Mouse (Mus musculus) forebrain, postnatal 0 days (tissue): Measurements from ENCODE around the gene Tnc. TPM values are rescaled to one million over a fixed set of nuclear protein-coding genes. Genes with fewer than 3 reads are reported as not detected.

Source experiments
- ATAC-seq: fragments of 200-750 bp; cut with Nextera tagmentation; 2 replicates; pipeline ENCODE4 v1.8.0; 2017; ENCODE audit warnings: mild to moderate bottlenecking, moderate library complexity
- DNase-seq: peaks from one replicate; pipeline ENCODE4 v3.0.0-alpha.2; 2015
- H3K27ac ChIP-seq: fragments of 300-500 bp; sonication (generic); 2 replicates; pipeline ENCODE4 v1.5.1; 2014; ENCODE audit warnings: low read depth, mild to moderate bottlenecking, antibody characterized with exemption, low read length, moderate library complexity, mixed read lengths
- H3K27me3 ChIP-seq: fragments of 300-500 bp; sonication (generic); 2 replicates; pipeline ENCODE4 v1.6.1; 2014; ENCODE audit warnings: mild to moderate bottlenecking, low read length, mixed read lengths; ENCODE audit not compliant: insufficient read depth
- H3K36me3 ChIP-seq: fragments of 300-500 bp; sonication (generic); 2 replicates; pipeline ENCODE4 v1.6.1; 2014; ENCODE audit warnings: mild to moderate bottlenecking, moderate library complexity; ENCODE audit not compliant: insufficient read depth
- H3K4me1 ChIP-seq: fragments of 300-500 bp; sonication (generic); 2 replicates; pipeline ENCODE4 v1.6.1; 2014; ENCODE audit warnings: antibody characterized with exemption; ENCODE audit not compliant: insufficient read depth
- H3K4me2 ChIP-seq: fragments of 300-500 bp; sonication (generic); 2 replicates; pipeline ENCODE4 v1.6.1; 2014; ENCODE audit warnings: low read depth, mild to moderate bottlenecking, moderate library complexity
- H3K4me3 ChIP-seq: fragments of 300-500 bp; sonication (generic); 2 replicates; pipeline ENCODE4 v1.5.1; 2014; ENCODE audit warnings: low read depth, low read length, mixed read lengths
- H3K9ac ChIP-seq: fragments of 300-500 bp; sonication (generic); 2 replicates; pipeline ENCODE4 v1.6.1; 2014; ENCODE audit warnings: mild to moderate bottlenecking
- H3K9me3 ChIP-seq: fragments of 300-500 bp; sonication (generic); 2 replicates; pipeline ENCODE4 v1.6.1; 2016; ENCODE audit warnings: low read length
- CTCF ChIP-seq: sonication (generic); IDR thresholded peaks from 2 replicates; pipeline ENCODE4 v1.5.1; 2016; ENCODE audit warnings: antibody characterized with exemption, control low read depth, low read depth
- WGBS: fragments of 180-500 bp; shearing (Covaris S2); extraction: QIAGEN DNeasy Blood & Tissue Kit; methylation state at CpG from one replicate; pipeline ENCODE4 v1.1.7; 2014; 5-methylcytosine and 5-hydroxymethylcytosine counted together
- polyA plus RNA-seq: library from polyadenylated mRNA; unstranded; fragments of >200 nt; fragmentation: Nextera tagmentation; extraction: Ambion mirVana; gene quantifications from 2 replicates; pipeline ENCODE4 v1.2.1, GENCODE M21; 2015
- total RNA-seq: library from RNA; depleted of rRNA; stranded (reverse); fragments of >200 nt; gene quantifications from 2 replicates; pipeline ENCODE4 v1.2.3, GENCODE M21; 2014

Tnc gene
- total and polyA plus RNA-seq, 2 experiments from 2014 or later = 39.5 to 131 TPM

DNA sequence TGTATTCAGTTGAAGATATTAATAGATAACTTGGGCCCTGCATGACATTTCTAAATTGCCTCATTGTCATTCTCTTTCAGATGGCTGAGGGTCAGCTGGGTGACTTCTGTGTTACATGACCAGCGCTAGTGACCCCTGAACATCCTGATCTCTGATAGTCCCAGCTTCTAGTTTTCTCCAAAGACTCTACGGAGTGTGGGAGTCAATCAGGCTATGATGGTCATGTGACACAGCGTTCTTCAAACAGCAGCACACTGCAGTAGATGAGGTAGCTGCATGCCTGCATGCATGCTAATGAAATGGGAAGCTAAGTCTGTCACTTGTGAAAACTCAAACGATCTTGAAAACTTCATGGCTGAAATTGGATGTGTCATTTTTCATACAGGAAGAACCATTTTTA is 41.6 kb downstream of the Tnc start:
- Histone ChIP-seq H3K27ac (no peak overlapping the region), H3K4me1 (no peaks in the 10 kb centered on the region), H3K36me3 (no peaks in the 10 kb centered on the region), H3K4me2 (no peak overlapping the region), H3K4me3 (no peak overlapping the region), H3K9me3 (no peaks in the 10 kb centered on the region), H3K9ac (no peak overlapping the region), H3K27me3 (no peaks in the 10 kb centered on the region)
- no peak for TF ChIP-seq CTCF
- DNase-seq (no peak), ATAC-seq (peak; percentile 50; the same call in 1 of the 2 replicates)
- whole genome bisulfite sequencing = 73% methylated on average over 4 of the region's 4 CpGs

GRCm38 (mm10) chr4:64003677-64004076 is 43.1 kb downstream of the Tnc start:
- H3K9me3 ChIP-seq = no peaks in the 10 kb centered on the region
- no peaks in the 10 kb centered on the region for H3K27me3 ChIP-seq
- no peak overlapping the region for H3K9ac ChIP-seq
- no peaks in the 10 kb centered on the region for H3K36me3 ChIP-seq
- 18% methylated on average over 3 of the region's 3 CpGs for WGBS
- no peak overlapping the region for H3K4me2 ChIP-seq
- ATAC-seq (no peak), DNase-seq (no peak)
- no peak overlapping the region for H3K4me3 ChIP-seq
- no peaks in the 10 kb centered on the region for H3K4me1 ChIP-seq
- TF ChIP-seq CTCF = no peak
- H3K27ac ChIP-seq = no peak overlapping the region

DNA sequence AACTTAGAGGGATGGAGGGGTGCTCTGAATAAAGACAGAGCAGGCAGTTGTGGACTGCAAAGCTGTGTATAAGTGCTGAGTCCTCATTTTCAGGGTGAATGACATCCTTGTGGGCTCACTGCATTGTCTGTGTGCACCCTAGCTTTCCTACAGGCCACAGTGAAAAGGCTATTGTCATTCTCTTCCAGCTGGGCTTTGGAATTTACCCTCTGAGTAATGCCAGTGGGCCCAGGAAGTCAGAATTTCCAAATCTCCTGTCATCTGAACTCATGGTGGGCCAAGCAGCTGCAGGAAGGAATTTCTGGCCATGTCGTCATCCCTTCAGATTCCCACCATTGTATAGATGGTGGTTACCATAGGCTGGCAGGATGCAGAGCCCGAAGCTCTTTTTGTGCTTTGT is 44.6 kb downstream of the Tnc start:
- no peak overlapping the region for H3K4me3 ChIP-seq
- WGBS = 35% methylated on average over 2 of the region's 2 CpGs
- H3K27ac ChIP-seq = no peak overlapping the region
- no peak overlapping the region for H3K4me2 ChIP-seq
- H3K9ac ChIP-seq = no peak overlapping the region
- H3K9me3 ChIP-seq = no peaks in the 10 kb centered on the region
- no peaks in the 10 kb centered on the region for H3K27me3 ChIP-seq
- ATAC-seq (peak; percentile 23), DNase-seq (no peak)
- TF ChIP-seq CTCF = no peak
- no peaks in the 10 kb centered on the region for H3K4me1 ChIP-seq
- no peaks in the 10 kb centered on the region for H3K36me3 ChIP-seq

DNA sequence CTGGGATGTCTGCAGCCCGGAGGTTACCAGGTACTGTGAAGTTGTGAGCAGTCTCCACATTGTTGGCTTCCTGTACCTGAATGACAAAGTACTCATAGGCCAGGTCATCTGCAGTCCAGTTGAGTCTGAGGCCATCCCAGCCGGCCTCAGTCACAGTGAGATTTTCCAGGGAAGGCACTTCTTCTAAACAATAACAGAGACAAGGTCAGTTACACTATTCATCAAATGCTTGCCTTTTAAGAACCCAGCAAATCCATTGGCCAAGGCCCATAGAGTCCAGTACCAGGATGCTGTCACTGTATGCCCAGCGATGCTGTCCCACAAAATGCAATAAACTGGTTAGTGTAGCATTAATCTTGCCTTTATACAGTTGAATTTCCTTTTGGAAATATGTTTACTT is 46.0 kb downstream of the Tnc start:
- TF ChIP-seq CTCF = no peak
- no peaks in the 10 kb centered on the region for H3K9me3 ChIP-seq
- no peak overlapping the region for H3K9ac ChIP-seq
- no peak for DNase-seq
- no peaks in the 10 kb centered on the region for H3K4me1 ChIP-seq
- H3K27me3 ChIP-seq = no peaks in the 10 kb centered on the region
- no peak for ATAC-seq
- WGBS = 93% methylated on average over 3 of the region's 3 CpGs
- H3K4me2 ChIP-seq = no peak overlapping the region
- H3K27ac ChIP-seq = no peak overlapping the region
- H3K4me3 ChIP-seq = no peak overlapping the region
- no peaks in the 10 kb centered on the region for H3K36me3 ChIP-seq

GRCm38 (mm10) chr4:64000293-64000692 is 46.5 kb downstream of the Tnc start:
- 95% methylated on average over 4 of the region's 4 CpGs for whole genome bisulfite sequencing
- ATAC-seq = no peak
- Histone ChIP-seq H3K4me1 (no peaks in the 10 kb centered on the region), H3K9me3 (no peaks in the 10 kb centered on the region), H3K27ac (no peak overlapping the region), H3K27me3 (no peaks in the 10 kb centered on the region), H3K4me2 (no peak overlapping the region), H3K36me3 (no peaks in the 10 kb centered on the region), H3K9ac (no peak overlapping the region), H3K4me3 (no peak overlapping the region)
- no peak for TF ChIP-seq CTCF
- no peak for DNase-seq

GRCm38 (mm10) chr4:63993462-63994113 is 53.2 kb downstream of the Tnc start:
- Histone ChIP-seq H3K27ac (no peak overlapping the region), H3K27me3 (no peaks in the 10 kb centered on the region), H3K4me1 (no peaks in the 10 kb centered on the region), H3K4me2 (no peak overlapping the region), H3K4me3 (no peak overlapping the region), H3K9ac (no peak overlapping the region), H3K36me3 (no peaks in the 10 kb centered on the region), H3K9me3 (no peaks in the 10 kb centered on the region)
- DNase-seq = no peak
- TF ChIP-seq CTCF = no peak
- no peak for ATAC-seq
- WGBS = 50% methylated on average over 2 of the region's 2 CpGs

- no peak overlapping the region for H3K27ac ChIP-seq
- H3K4me1 ChIP-seq = no peaks in the 10 kb centered on the region
- DNase-seq = peak; percentile 39
- no peak overlapping the region for H3K9ac ChIP-seq
- H3K4me2 ChIP-seq = no peak overlapping the region
- H3K36me3 ChIP-seq = no peaks in the 10 kb centered on the region
- peak; percentile 71 for ATAC-seq
- 83% methylated on average over 1 of the region's 1 CpGs for WGBS
- TF ChIP-seq CTCF = no peak
- no peak overlapping the region for H3K4me3 ChIP-seq
- H3K27me3 ChIP-seq = no peaks in the 10 kb centered on the region
- H3K9me3 ChIP-seq = no peaks in the 10 kb centered on the region
These were observed 56.6 kb downstream of the Tnc start for GRCm38 (mm10) chr4:63990216-63990615.
